Mouse (Mus musculus) small intestine, adult 2 months (tissue): ENCODE measurements around the gene Tsfm.

Experiments used
- CTCF ChIP-seq: fragments of 200-500 bp; IDR thresholded peaks from 2 replicates; pipeline ENCODE4 v1.5.1; 2012; ENCODE audit warnings: low read depth, mild to moderate bottlenecking, control low read depth, inconsistent platforms, low read length, moderate library complexity, mixed read lengths; ENCODE audit not compliant: insufficient replicate concordance, insufficient read length; ENCODE audit errors: extremely low read depth
- POLR2A ChIP-seq: fragments of 200-500 bp; IDR thresholded peaks from 2 replicates; pipeline ENCODE4 v1.6.1; 2012; ENCODE audit warnings: low read depth, mild to moderate bottlenecking, control low read depth, inconsistent platforms, low read length, moderate library complexity

GRCm38 (mm10) chr10:127063913-127064870, 33.6 kb upstream of the Tsfm start:
- TF ChIP-seq CTCF: no peak
- no peak for TF ChIP-seq POLR2A
